Mouse (Mus musculus) left cerebral cortex, adult 9 months (tissue): ENCODE data around the gene Plagl2.
A peak's percentile ranks its signal among the peaks of the same experiment; 100 is the strongest.
"Not testable (repeated sequence)": the region's sequence is repeated elsewhere in the genome, so short reads cannot be mapped to it uniquely, and the experiment has no call there.

ENCODE experiments used
- DNase-seq, 2 experiments: peaks; one replicate each; pipeline ENCODE4 v3.0.0; 2022; ENCODE audit warnings: low spot score in 2 of 2

Gene Plagl2

GRCm38 (mm10) chr2:153241250-153242014, at the start of gene Plagl2, which contains the start of gene Pofut1:
TSS of gene Plagl2 (minus strand) at chr2:153241426.
TSS of gene Pofut1 (plus strand) at chr2:153241533.
- peak; percentile 57 to 83 for DNase-seq

DNA sequence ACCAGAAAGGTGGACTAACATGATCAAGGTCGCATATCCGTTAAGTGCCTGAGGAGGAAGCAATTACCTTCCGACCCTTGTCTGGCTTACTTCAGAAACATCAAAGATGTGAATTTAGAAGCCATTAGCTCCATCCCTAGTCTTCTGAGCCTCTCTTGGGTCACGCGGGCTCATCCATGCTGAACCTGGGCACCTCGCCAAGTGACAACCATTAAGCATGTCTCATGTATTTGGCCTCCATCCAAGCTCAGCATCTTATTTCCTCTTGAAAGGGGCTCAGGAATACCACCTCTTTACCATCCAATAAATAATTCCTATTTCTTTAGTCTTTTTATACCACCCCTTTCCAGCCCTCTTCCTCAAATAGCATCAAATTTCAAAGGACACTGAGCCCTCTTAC, 46.6 kb upstream of the Plagl2 start:
- no peak for DNase-seq

DNA sequence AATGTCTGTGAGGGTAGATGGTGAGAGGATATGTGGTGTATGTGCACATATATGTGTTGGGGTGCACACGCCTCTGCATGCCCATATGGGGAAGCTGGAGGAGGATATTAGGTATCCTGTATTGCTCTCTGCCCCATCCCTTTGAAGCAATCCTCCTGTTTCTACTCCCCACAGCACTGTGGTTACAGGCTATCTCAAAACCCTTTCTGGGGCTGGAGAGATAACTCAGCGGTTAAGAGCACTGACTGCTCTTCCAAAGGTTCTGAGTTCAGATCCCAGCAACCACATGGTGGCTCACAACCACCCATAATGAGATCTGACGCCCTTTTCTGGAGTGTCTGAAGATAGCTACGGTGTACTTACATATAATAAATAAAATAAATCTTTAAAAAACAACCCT, 45.3 kb upstream of the Plagl2 start:
- no peak for DNase-seq

- DNase-seq, result no peak
These were observed 42.7 kb upstream of the Plagl2 start for GRCm38 (mm10) chr2:153283919-153284318.

DNA sequence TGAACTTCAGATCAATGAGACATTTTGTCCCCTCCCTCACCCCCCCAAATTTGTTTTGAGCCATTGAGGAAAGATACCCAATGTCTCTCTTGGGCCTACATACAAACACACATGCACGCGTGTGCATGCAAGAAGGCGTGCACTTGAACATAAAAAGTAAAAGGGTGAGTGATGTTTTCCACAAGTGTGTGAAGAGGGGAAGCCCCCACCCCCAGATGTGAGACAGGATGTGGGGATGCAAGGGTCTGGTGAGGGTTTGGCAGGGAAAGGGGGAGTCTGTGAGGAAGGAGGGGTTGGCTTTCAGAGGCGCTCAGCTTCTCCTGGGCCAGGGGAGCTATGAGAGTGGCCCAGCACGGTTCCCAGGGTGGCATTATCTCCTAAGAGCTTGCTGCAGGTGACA, 37.1 kb upstream of the Plagl2 start:
- DNase-seq, result no peak

- not testable (repeated sequence) for DNase-seq
These were observed 35.6 kb upstream of the Plagl2 start for GRCm38 (mm10) chr2:153276846-153277245.

DNA sequence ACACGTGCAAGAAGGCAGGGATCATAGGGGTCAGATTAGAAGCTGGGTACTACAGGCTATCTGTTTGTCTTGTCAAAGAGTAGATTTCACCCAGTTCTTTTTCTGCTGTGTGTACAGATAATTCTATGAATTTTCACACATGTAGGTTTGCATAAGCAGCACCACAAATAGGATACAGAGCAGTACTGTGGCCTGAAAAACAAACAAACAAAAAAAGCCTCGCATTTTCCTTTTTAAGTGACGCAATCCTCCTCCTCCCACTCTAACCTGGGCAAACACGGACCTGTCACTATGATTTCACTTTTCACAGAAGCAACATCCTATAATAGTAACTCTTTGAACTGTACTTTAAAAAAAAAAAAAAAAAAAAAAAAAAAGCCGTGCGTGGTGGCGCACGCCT, 35.2 kb upstream of the Plagl2 start:
- no peak for DNase-seq

GRCm38 (mm10) chr2:153275577-153275976, 34.4 kb upstream of the Plagl2 start:
- DNase-seq, result not testable (repeated sequence)

- no peak for DNase-seq
These were observed 33.7 kb upstream of the Plagl2 start for GRCm38 (mm10) chr2:153274919-153275247.

DNA sequence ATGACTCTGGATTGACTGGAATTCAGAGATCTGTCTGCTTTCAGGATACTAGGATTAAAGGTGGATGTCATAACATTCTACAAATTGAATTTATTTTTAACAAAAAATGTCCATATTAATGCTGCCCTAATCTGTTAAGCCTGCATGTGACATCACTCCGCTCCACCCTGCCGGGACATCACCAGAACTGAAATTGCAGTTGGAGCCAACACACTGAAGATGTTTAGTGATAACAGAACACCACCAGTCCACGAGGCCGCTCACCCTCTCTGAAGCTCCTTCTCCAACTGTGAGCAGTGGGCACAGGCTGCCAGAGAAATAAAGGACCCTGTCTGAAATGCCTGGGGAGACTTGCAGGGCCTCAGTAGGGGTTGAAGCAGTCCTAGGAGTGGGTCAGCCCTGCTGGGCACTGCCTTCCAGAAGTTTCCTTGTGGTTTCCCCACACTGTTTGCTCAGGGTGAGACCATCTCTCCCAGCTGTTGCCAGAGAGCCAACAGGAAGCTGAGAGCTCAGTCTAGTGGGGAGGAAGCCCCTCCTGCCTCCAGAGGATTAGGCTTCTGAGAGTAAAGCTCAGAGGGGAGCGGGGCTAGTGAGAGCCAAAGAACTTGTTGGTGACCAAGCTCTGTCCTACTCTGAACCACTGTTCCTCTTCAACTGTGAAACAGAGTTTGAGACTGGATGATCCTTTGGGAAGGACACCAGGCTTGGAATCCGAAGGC, 33.1 kb upstream of the Plagl2 start:
- not testable (repeated sequence) for DNase-seq

DNA sequence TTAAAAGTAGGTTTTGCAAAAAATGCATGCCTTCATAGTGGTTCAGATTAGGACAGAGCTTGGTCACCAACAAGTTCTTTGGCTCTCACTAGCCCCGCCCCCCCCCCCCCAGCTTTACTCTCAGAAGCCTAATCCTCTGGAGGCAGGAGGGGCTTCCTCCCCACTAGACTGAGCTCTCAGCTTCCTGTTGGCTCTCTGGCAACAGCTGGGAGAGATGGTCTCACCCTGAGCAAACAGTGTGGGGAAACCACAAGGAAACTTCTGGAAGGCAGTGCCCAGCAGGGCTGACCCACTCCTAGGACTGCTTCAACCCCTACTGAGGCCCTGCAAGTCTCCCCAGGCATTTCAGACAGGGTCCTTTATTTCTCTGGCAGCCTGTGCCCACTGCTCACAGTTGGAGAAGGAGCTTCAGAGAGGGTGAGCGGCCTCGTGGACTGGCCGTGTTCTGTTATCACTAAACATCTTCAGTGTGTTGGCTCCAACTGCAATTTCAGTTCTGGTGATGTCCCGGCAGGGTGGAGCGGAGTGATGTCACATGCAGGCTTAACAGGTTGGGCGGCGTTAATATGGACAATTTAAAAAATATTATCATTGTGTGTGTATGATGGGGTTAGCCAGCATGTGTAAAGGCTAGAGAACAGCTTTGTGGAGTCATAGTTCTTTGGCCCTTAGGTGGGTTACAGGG, 29.1 kb upstream of the Plagl2 start:
- not testable (repeated sequence) for DNase-seq

- DNase-seq, result no peak
These were observed 26.1 kb upstream of the Plagl2 start for GRCm38 (mm10) chr2:153267331-153267730.

GRCm38 (mm10) chr2:153263053-153263452, 21.8 kb upstream of the Plagl2 start:
- DNase-seq, result no peak

- no peak for DNase-seq
These were observed 18.8 kb upstream of the Plagl2 start for GRCm38 (mm10) chr2:153259864-153260674.

DNA sequence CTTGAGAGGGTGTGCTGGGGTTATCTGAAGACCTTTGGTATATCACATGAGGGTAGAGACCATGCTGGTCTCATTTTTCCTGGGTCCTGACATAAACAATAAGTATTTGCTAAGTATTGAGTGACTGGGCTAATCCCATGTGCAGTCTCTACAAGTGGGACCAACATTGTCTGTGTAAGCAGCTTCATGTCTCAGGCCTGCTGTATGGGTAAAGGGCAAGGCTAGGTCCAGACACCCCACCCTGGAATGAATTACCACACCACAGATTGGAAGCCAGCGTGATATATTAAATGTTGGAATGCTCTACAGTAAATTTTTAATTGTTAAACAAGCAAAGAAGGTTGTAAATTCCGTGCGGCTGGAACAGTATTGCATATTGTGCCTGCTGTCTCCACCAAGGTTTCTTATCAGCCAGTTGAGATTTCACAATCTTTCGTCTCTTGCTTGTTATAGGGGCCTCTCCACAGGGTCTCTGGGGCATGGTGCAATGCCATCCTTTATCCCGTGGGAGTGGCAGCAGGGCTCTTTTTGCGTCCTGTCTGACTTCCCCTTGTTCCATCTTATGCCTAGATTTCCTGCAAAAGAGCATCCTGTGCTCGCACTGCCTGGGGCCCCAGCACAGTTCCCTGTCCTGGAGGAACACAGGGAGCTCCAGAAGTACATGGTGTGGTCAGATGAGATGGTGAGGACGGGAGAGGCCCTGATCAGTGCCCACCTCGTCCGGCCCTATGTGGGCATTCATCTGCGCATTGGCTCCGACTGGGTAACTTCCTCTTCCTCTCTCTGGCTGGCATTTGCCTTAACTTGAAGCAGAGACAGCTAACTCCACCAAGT, 18.0 kb upstream of the Plagl2 start:
- no peak for DNase-seq

DNA sequence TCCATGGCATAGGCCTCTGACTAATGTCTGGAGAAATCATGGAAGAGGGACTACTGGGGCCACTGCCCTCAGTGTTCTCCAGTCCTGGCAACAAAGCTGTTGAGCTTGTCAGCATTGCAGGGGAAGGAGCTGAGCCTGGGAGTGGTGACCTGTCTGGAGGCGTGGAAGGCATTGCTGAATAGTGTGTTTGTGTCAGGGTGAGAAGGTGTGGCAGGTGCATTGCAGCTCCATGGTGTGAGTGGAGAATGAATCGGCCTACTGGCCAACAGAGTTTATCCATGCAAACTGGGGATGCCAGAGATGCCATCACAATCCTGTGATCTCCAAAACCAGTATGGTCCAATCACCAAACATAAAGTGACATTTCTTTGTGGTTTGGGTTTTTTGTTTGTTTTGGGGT, 15.4 kb upstream of the Plagl2 start:
- DNase-seq, result no peak

- no peak for DNase-seq
These were observed 8.5 kb upstream of the Plagl2 start for GRCm38 (mm10) chr2:153249751-153250150.

GRCm38 (mm10) chr2:153242156-153242555, 930 bp upstream of the Plagl2 start:
- DNase-seq, result no peak

DNA sequence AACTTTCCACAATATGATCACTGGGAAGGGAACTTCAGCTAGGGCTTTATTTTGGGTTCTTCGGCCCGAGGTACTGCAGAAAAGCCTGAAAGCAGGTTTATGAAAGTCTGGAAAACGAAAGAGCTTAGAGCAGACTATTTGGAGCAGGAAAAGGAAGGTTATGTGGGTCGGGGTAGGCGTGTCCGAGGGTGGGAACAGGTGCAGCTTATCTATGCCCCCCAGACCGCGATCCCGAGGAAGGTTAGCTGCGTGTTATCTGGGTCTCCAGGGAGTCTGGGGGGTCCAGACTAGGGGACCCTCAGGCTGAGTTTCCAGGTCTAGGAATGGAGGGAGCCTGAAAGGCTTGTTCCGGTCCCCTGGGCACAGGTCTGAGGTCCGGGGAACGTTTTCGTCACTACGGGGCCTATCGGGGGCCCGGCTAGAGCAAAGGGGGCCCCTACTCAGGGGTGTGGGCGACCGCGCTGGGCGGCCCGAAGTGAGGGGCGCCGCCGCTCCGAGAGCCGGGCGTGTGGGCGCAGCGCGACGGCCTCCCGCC, 458 bp downstream of the Plagl2 start:
- no peak for DNase-seq

- no peak for DNase-seq
These were observed 1.3 kb downstream of the Plagl2 start for GRCm38 (mm10) chr2:153239860-153240480.
